Mouse (Mus musculus) heart, embryonic 15.5 days (tissue): ENCODE results near the gene Ccdc57. TPM values are rescaled to one million over a fixed set of nuclear protein-coding genes. Genes with fewer than 3 reads are reported as not detected.

Source experiments
- ATAC-seq: fragments of 200-750 bp; cut with Nextera tagmentation; replicated peaks from 2 replicates; pipeline ENCODE4 v1.8.0; 2017; ENCODE audit warnings: low read depth, moderate TSS enrichment; ENCODE audit not compliant: insufficient number of reproducible peaks, insufficient read depth, low FRiP score
- H3K27ac ChIP-seq: fragments of 300-500 bp; sonication (generic); 2 replicates; pipeline ENCODE4 v1.5.1; 2015; ENCODE audit warnings: mild to moderate bottlenecking, inconsistent platforms
- H3K27me3 ChIP-seq: fragments of 300-500 bp; sonication (generic); 2 replicates; pipeline ENCODE4 v1.6.1; 2015; ENCODE audit warnings: inconsistent platforms
- H3K36me3 ChIP-seq: fragments of 300-500 bp; sonication (generic); 2 replicates; pipeline ENCODE4 v1.6.1; 2015; ENCODE audit warnings: mild to moderate bottlenecking, inconsistent platforms
- H3K4me1 ChIP-seq: fragments of 300-500 bp; sonication (generic); replicated peaks from 2 replicates; pipeline ENCODE4 v1.6.1; 2015; ENCODE audit warnings: inconsistent platforms
- H3K4me2 ChIP-seq: fragments of 300-500 bp; sonication (generic); 2 replicates; pipeline ENCODE4 v1.6.1; 2015; ENCODE audit warnings: inconsistent platforms, mild to moderate bottlenecking, moderate library complexity
- H3K4me3 ChIP-seq: fragments of 300-500 bp; sonication (generic); 2 replicates; pipeline ENCODE4 v1.5.1; 2015; ENCODE audit warnings: mild to moderate bottlenecking, inconsistent platforms
- H3K9ac ChIP-seq: fragments of 300-500 bp; sonication (generic); 2 replicates; pipeline ENCODE4 v1.6.1; 2015; ENCODE audit warnings: mild to moderate bottlenecking, inconsistent platforms
- H3K9me3 ChIP-seq: fragments of 300-500 bp; sonication (generic); replicated peaks from 2 replicates; pipeline ENCODE4 v1.6.1; 2016; ENCODE audit warnings: inconsistent platforms
- WGBS: fragments of 180-500 bp; shearing (Covaris S2); methylation state at CpG from one replicate; pipeline ENCODE4 v1.1.7; 2015; ENCODE audit warnings: mixed read lengths; 5-methylcytosine and 5-hydroxymethylcytosine counted together
- polyA plus RNA-seq: library from polyadenylated mRNA; unstranded; fragments of >200 nt; fragmentation: Nextera tagmentation; extraction: Ambion mirVana; gene quantifications from 2 replicates; pipeline ENCODE4 v1.2.1, GENCODE M21; 2015

The Ccdc57 gene
- polyA plus RNA-seq, 1 experiment from 2014 or later = 3.5 TPM

- no peaks in the 10 kb centered on the region for H3K27me3 ChIP-seq
- no peaks in the 10 kb centered on the region for H3K9me3 ChIP-seq
- H3K4me1 ChIP-seq = no peaks in the 10 kb centered on the region
- H3K4me2 ChIP-seq = no peak overlapping the region
- no peak for ATAC-seq
- no peak overlapping the region for H3K27ac ChIP-seq
- 88% methylated on average over 7 of the region's 7 CpGs for WGBS
- no peak overlapping the region for H3K9ac ChIP-seq
- no peak overlapping the region for H3K4me3 ChIP-seq
- peaks cover 46% of the 10 kb centered on the region for H3K36me3 ChIP-seq
Measured at GRCm38 (mm10) chr11:120805375-120806298, 127.0 kb downstream of the Ccdc57 start.

GRCm38 (mm10) chr11:120804769-120805168 lies 127.9 kb downstream of the Ccdc57 start:
- Histone ChIP-seq H3K4me3 (no peak overlapping the region), H3K4me1 (peaks cover 7% of the 10 kb centered on the region), H3K4me2 (no peak overlapping the region), H3K36me3 (peaks cover 37% of the 10 kb centered on the region), H3K27ac (no peak overlapping the region), H3K27me3 (no peaks in the 10 kb centered on the region), H3K9me3 (no peaks in the 10 kb centered on the region), H3K9ac (no peak overlapping the region)
- ATAC-seq = no peak
- 48% methylated on average over 4 of the region's 4 CpGs for WGBS

- H3K9me3 ChIP-seq = no peaks in the 10 kb centered on the region
- H3K27me3 ChIP-seq = no peaks in the 10 kb centered on the region
- H3K36me3 ChIP-seq = peaks cover 32% of the 10 kb centered on the region
- no peak overlapping the region for H3K27ac ChIP-seq
- no peak overlapping the region for H3K9ac ChIP-seq
- 79% methylated on average over 7 of the region's 7 CpGs for WGBS
- no peak overlapping the region for H3K4me2 ChIP-seq
- H3K4me1 ChIP-seq = peaks cover 8% of the 10 kb centered on the region
- no peak overlapping the region for H3K4me3 ChIP-seq
- ATAC-seq = no peak
Measured at GRCm38 (mm10) chr11:120804274-120804673, 128.4 kb downstream of the Ccdc57 start.

- Histone ChIP-seq H3K4me2 (peak overlapping the region; percentile 28; the same call in 1 of the 2 replicates), H3K9ac (peak overlapping the region; percentile 37), H3K4me3 (no peak overlapping the region), H3K4me1 (peaks cover 19% of the 10 kb centered on the region), H3K27me3 (no peaks in the 10 kb centered on the region), H3K27ac (peak overlapping the region; percentile 58), H3K36me3 (no peaks in the 10 kb centered on the region), H3K9me3 (no peaks in the 10 kb centered on the region)
- WGBS = 7% methylated on average over 10 of the region's 10 CpGs
- peak; percentile 72 for ATAC-seq
Measured at GRCm38 (mm10) chr11:120800061-120800904, 132.4 kb downstream of the Ccdc57 start.

- Histone ChIP-seq H3K36me3 (peaks cover 3% of the 10 kb centered on the region; the same call in 1 of the 2 replicates), H3K4me1 (peaks cover 28% of the 10 kb centered on the region), H3K27ac (peak overlapping the region; percentile 58), H3K4me2 (no peak overlapping the region), H3K4me3 (no peak overlapping the region), H3K9me3 (no peaks in the 10 kb centered on the region), H3K27me3 (no peaks in the 10 kb centered on the region), H3K9ac (no peak overlapping the region)
- 61% methylated on average over 6 of the region's 6 CpGs for WGBS
- ATAC-seq = no peak
Measured at GRCm38 (mm10) chr11:120799316-120799890, 133.3 kb downstream of the Ccdc57 start.

- 78% methylated on average over 3 of the region's 3 CpGs for WGBS
- Histone ChIP-seq H3K4me3 (no peak overlapping the region), H3K9me3 (no peaks in the 10 kb centered on the region), H3K9ac (no peak overlapping the region), H3K4me2 (no peak overlapping the region), H3K27ac (no peak overlapping the region), H3K36me3 (peaks cover 7% of the 10 kb centered on the region; the same call in 1 of the 2 replicates), H3K4me1 (peaks cover 28% of the 10 kb centered on the region), H3K27me3 (no peaks in the 10 kb centered on the region)
- ATAC-seq = no peak
Measured at GRCm38 (mm10) chr11:120798244-120798643, 134.4 kb downstream of the Ccdc57 start.

GRCm38 (mm10) chr11:120796614-120796946 lies 136.1 kb downstream of the Ccdc57 start:
- no peaks in the 10 kb centered on the region for H3K9me3 ChIP-seq
- no peak for ATAC-seq
- H3K9ac ChIP-seq = peak overlapping the region; percentile 45; the same call in 1 of the 2 replicates
- peak overlapping the region; percentile 88 for H3K4me3 ChIP-seq
- no peaks in the 10 kb centered on the region for H3K27me3 ChIP-seq
- H3K36me3 ChIP-seq = peaks cover 24% of the 10 kb centered on the region
- H3K4me2 ChIP-seq = peak overlapping the region; percentile 54
- H3K4me1 ChIP-seq = peaks cover 28% of the 10 kb centered on the region
- H3K27ac ChIP-seq = peak overlapping the region; percentile 88
- WGBS = 18% methylated on average over 8 of the region's 8 CpGs

GRCm38 (mm10) chr11:120795756-120796613 lies 136.7 kb downstream of the Ccdc57 start, which contains the start of gene Dus1l:
TSS of gene Dus1l (minus strand) at chr11:120796403.
- Histone ChIP-seq H3K4me1 (peaks cover 28% of the 10 kb centered on the region), H3K4me3 (peak within 1 kb of the TSS; percentile 88), H3K9me3 (no peaks in the 10 kb centered on the region), H3K27ac (peak within 1 kb of the TSS; percentile 88), H3K4me2 (peak within 1 kb of the TSS; percentile 93), H3K9ac (peak within 1 kb of the TSS; percentile 93), H3K27me3 (no peaks in the 10 kb centered on the region), H3K36me3 (peaks cover 30% of the 10 kb centered on the region)
- peak; percentile 87 for ATAC-seq
- WGBS = 2% methylated on average over 59 of the region's 59 CpGs

- no peaks in the 10 kb centered on the region for H3K27me3 ChIP-seq
- 87% methylated on average over 9 of the region's 9 CpGs for WGBS
- no peaks in the 10 kb centered on the region for H3K9me3 ChIP-seq
- no peak overlapping the region for H3K4me3 ChIP-seq
- H3K9ac ChIP-seq = no peak overlapping the region
- peaks cover 20% of the 10 kb centered on the region for H3K4me1 ChIP-seq
- peaks cover 61% of the 10 kb centered on the region for H3K36me3 ChIP-seq
- H3K27ac ChIP-seq = no peak overlapping the region
- no peak for ATAC-seq
- no peak overlapping the region for H3K4me2 ChIP-seq
Measured at GRCm38 (mm10) chr11:120792652-120793051, 140.0 kb downstream of the Ccdc57 start.

- Histone ChIP-seq H3K27me3 (no peaks in the 10 kb centered on the region), H3K9ac (no peak overlapping the region), H3K9me3 (no peaks in the 10 kb centered on the region), H3K4me1 (peaks cover 11% of the 10 kb centered on the region), H3K4me2 (no peak overlapping the region), H3K27ac (no peak overlapping the region), H3K36me3 (peaks cover 77% of the 10 kb centered on the region), H3K4me3 (no peak overlapping the region)
- no peak for ATAC-seq
- WGBS = 84% methylated on average over 3 of the region's 3 CpGs
Measured at GRCm38 (mm10) chr11:120789810-120790209, 142.9 kb downstream of the Ccdc57 start.
